Mouse (Mus musculus) spleen, postnatal 36 days (tissue): ENCODE results near the gene Mvb12a.
"Not testable (repeated sequence)": the region's sequence is repeated elsewhere in the genome, so short reads cannot be mapped to it uniquely, and the experiment has no call there.

ENCODE experiments used
- DNase-seq, 2 experiments: peaks; one replicate each; pipeline ENCODE4 v3.0.0; 2022; ENCODE audit warnings: low spot score in 2 of 2, mixed read lengths in 1 of 2

The Mvb12a gene

GRCm38 (mm10) chr8:71542632-71543343 lies at the start of gene Mvb12a:
Mvb12a (plus strand) TSS chr8:71542922.
- DNase-seq, result peak; percentile 98

GRCm38 (mm10) chr8:71495039-71495438 lies 47.7 kb upstream of the Mvb12a start:
- DNase-seq, result peak; percentile 75 to 76

GRCm38 (mm10) chr8:71495811-71496210 lies 46.9 kb upstream of the Mvb12a start:
- DNase-seq, result no peak

GRCm38 (mm10) chr8:71496481-71496880 lies 46.2 kb upstream of the Mvb12a start:
- peak in 1 of 2 experiments; percentile 53 for DNase-seq

GRCm38 (mm10) chr8:71497077-71497645 lies 45.6 kb upstream of the Mvb12a start:
- no peak for DNase-seq

GRCm38 (mm10) chr8:71497881-71498501 lies 44.7 kb upstream of the Mvb12a start:
- DNase-seq, result no peak

- no peak for DNase-seq
These were observed 43.7 kb upstream of the Mvb12a start for GRCm38 (mm10) chr8:71498816-71499690.

GRCm38 (mm10) chr8:71504349-71504748 lies 38.4 kb upstream of the Mvb12a start:
- DNase-seq, result no peak

- DNase-seq, result no peak
These were observed 37.4 kb upstream of the Mvb12a start for GRCm38 (mm10) chr8:71505326-71505725.

- no peak for DNase-seq
These were observed 36.7 kb upstream of the Mvb12a start for GRCm38 (mm10) chr8:71505979-71506378.

GRCm38 (mm10) chr8:71507589-71508104 lies 35.1 kb upstream of the Mvb12a start:
- no peak for DNase-seq

- no peak for DNase-seq
These were observed 33.4 kb upstream of the Mvb12a start for GRCm38 (mm10) chr8:71509316-71509715.

GRCm38 (mm10) chr8:71511644-71512043 lies 31.1 kb upstream of the Mvb12a start, which contains the start of gene Plvap:
Plvap (minus strand) TSS chr8:71511752.
- DNase-seq, result peak; percentile 24 to 29

- DNase-seq, result no peak
These were observed 29.5 kb upstream of the Mvb12a start for GRCm38 (mm10) chr8:71513018-71513754.

- no peak for DNase-seq
These were observed 27.7 kb upstream of the Mvb12a start for GRCm38 (mm10) chr8:71515043-71515442.

GRCm38 (mm10) chr8:71516786-71517185 lies 25.9 kb upstream of the Mvb12a start:
- no peak for DNase-seq

- not testable (repeated sequence) for DNase-seq
These were observed 23.5 kb upstream of the Mvb12a start for GRCm38 (mm10) chr8:71519037-71519825.

GRCm38 (mm10) chr8:71521634-71522033 lies 21.1 kb upstream of the Mvb12a start:
- peak; percentile 89 to 91 for DNase-seq

GRCm38 (mm10) chr8:71525226-71526050 lies 17.3 kb upstream of the Mvb12a start, which contains the start of gene Ccdc194:
Ccdc194 (minus strand) TSS chr8:71525711.
- no peak for DNase-seq
